Mouse (Mus musculus): ENCODE measurements at regions not wholly inside any gene's neighbourhood (a gene's known extent, or its start where the extent isn't known, plus 50 kb on each side); places are given as distances from the start of the nearest gene placed in this dataset.

GRCm38 (mm10) chr1:92745284-92745683, 86.2 kb upstream of the Gpc1 start:
- no peaks in the 10 kb centered on the region for H3K36me3 ChIP-seq
- H3K4me1 ChIP-seq (replicated peaks), result peaks cover 10% of the 10 kb centered on the region
- H3K4me2 ChIP-seq, result no peak overlapping the region
- no peaks in the 10 kb centered on the region for H3K9me3 ChIP-seq
- no peak overlapping the region for H3K4me3 ChIP-seq
- H3K27ac ChIP-seq (replicated peaks), result peak overlapping the region; percentile 10; the same call in 1 of the 2 replicates
- no peak overlapping the region for H3K9ac ChIP-seq
- ATAC-seq (ENCODE audit: low FRiP score, low read depth), result no peak
- no peaks in the 10 kb centered on the region for H3K27me3 ChIP-seq
- 79% methylated on average over 5 of the region's 5 CpGs for WGBS

GRCm38 (mm10) chr1:92744528-92745241, 86.8 kb upstream of the Gpc1 start:
- Histone ChIP-seq H3K9ac (no peak overlapping the region), H3K4me1 (replicated peaks) (peaks cover 10% of the 10 kb centered on the region), H3K27ac (replicated peaks) (peak overlapping the region; percentile 10), H3K4me2 (no peak overlapping the region), H3K4me3 (no peak overlapping the region), H3K27me3 (no peaks in the 10 kb centered on the region), H3K36me3 (no peaks in the 10 kb centered on the region), H3K9me3 (no peaks in the 10 kb centered on the region)
- ATAC-seq (ENCODE audit: low FRiP score, low read depth), result peak; percentile 54; the same call in 1 of the 2 replicates
- 50% methylated on average over 9 of the region's 9 CpGs for WGBS

- H3K9ac ChIP-seq, result no peak overlapping the region
- no peaks in the 10 kb centered on the region for H3K9me3 ChIP-seq
- no peak overlapping the region for H3K4me3 ChIP-seq
- no peak overlapping the region for H3K4me2 ChIP-seq
- no peaks in the 10 kb centered on the region for H3K36me3 ChIP-seq
- H3K27me3 ChIP-seq, result no peaks in the 10 kb centered on the region
- WGBS, result 76% methylated on average over 4 of the region's 4 CpGs
- H3K27ac ChIP-seq (replicated peaks), result no peak overlapping the region
- no peak for ATAC-seq (ENCODE audit: low FRiP score, low read depth)
- H3K4me1 ChIP-seq (replicated peaks), result peaks cover 11% of the 10 kb centered on the region
Measured at GRCm38 (mm10) chr1:92742881-92743621, 88.4 kb upstream of the Gpc1 start.

DNA sequence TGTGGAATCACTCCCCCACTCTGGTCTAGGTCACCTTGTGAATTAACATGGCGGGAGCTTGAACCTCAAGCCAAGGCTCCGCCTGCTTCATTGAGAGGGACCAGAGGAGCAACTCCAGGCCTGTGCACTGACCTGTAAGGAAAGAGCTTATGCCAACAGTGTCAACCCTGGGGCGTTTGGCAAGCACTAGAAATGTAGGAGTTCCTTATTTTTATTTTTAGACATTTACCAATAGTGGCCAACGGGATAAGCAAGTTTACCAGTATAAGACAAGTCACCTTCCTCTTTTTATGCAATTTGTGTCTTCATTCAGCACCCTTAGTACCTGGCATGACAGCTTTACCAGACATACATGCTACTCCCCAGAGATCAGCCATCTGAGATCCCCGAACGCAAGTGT, 89.1 kb upstream of the Gpc1 start:
- no peak overlapping the region for H3K4me2 ChIP-seq
- no peak for ATAC-seq (ENCODE audit: low FRiP score, low read depth)
- H3K4me1 ChIP-seq (replicated peaks), result peaks cover 18% of the 10 kb centered on the region
- H3K9me3 ChIP-seq, result no peaks in the 10 kb centered on the region
- H3K4me3 ChIP-seq, result no peak overlapping the region
- WGBS, result 85% methylated on average over 6 of the region's 6 CpGs
- H3K27me3 ChIP-seq, result no peaks in the 10 kb centered on the region
- H3K36me3 ChIP-seq, result no peaks in the 10 kb centered on the region
- no peak overlapping the region for H3K27ac ChIP-seq (replicated peaks)
- H3K9ac ChIP-seq, result no peak overlapping the region

DNA sequence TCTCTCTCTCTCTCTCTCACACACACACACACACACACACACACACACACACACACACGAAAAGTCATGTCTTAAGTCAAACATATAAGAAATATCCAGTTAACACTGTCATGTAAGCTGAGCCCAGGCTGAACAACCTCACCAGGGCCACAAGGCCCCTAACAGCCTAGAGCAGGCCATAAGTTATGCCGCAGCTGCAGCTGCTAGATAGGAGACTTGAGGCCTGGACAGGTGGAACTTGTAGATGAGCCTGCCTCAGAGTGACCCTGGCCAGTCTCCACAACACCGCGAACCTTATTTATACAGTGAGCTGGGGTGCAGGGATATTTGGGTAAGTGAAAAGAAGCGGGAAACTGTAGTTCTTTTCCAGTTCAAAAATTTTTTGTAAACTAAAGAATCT, 90.4 kb upstream of the Gpc1 start:
- 95% methylated on average over 5 of the region's 5 CpGs for WGBS
- Histone ChIP-seq H3K9ac (no peak overlapping the region), H3K27ac (replicated peaks) (no peak overlapping the region), H3K36me3 (no peaks in the 10 kb centered on the region), H3K4me2 (no peak overlapping the region), H3K4me3 (no peak overlapping the region), H3K9me3 (no peaks in the 10 kb centered on the region), H3K27me3 (no peaks in the 10 kb centered on the region), H3K4me1 (replicated peaks) (peaks cover 19% of the 10 kb centered on the region)
- ATAC-seq (ENCODE audit: low FRiP score, low read depth), result no peak

GRCm38 (mm10) chr1:92737600-92738197, 89.1 kb upstream of the Otos start:
- Histone ChIP-seq H3K4me3 (no peak overlapping the region), H3K27ac (replicated peaks) (no peak overlapping the region), H3K9me3 (no peaks in the 10 kb centered on the region), H3K36me3 (no peaks in the 10 kb centered on the region), H3K4me2 (0 out of 2 replicates have a peak overlapping the region, but pooled peaks have one; percentile 12), H3K9ac (no peak overlapping the region), H3K27me3 (no peaks in the 10 kb centered on the region), H3K4me1 (replicated peaks) (peaks cover 18% of the 10 kb centered on the region)
- 25% methylated on average over 11 of the region's 11 CpGs for WGBS
- peak; percentile 77; the same call in 1 of the 2 replicates for ATAC-seq (ENCODE audit: low FRiP score, low read depth)

GRCm38 (mm10) chr1:92736411-92736810, 87.8 kb upstream of the Otos start:
- Histone ChIP-seq H3K36me3 (no peaks in the 10 kb centered on the region), H3K4me1 (replicated peaks) (peaks cover 18% of the 10 kb centered on the region), H3K4me3 (no peak overlapping the region), H3K27me3 (no peaks in the 10 kb centered on the region), H3K9me3 (no peaks in the 10 kb centered on the region), H3K9ac (no peak overlapping the region), H3K4me2 (no peak overlapping the region), H3K27ac (replicated peaks) (no peak overlapping the region)
- 42% methylated on average over 7 of the region's 7 CpGs for WGBS
- ATAC-seq (ENCODE audit: low FRiP score, low read depth), result no peak

GRCm38 (mm10) chr1:92733732-92734131, 85.1 kb upstream of the Otos start:
- H3K27ac ChIP-seq (replicated peaks), result no peak overlapping the region
- no peaks in the 10 kb centered on the region for H3K27me3 ChIP-seq
- 24% methylated on average over 8 of the region's 8 CpGs for WGBS
- no peaks in the 10 kb centered on the region for H3K36me3 ChIP-seq
- no peaks in the 10 kb centered on the region for H3K9me3 ChIP-seq
- H3K4me2 ChIP-seq, result no peak overlapping the region
- H3K4me1 ChIP-seq (replicated peaks), result peaks cover 23% of the 10 kb centered on the region
- no peak overlapping the region for H3K9ac ChIP-seq
- no peak overlapping the region for H3K4me3 ChIP-seq
- no peak for ATAC-seq (ENCODE audit: low FRiP score, low read depth)

DNA sequence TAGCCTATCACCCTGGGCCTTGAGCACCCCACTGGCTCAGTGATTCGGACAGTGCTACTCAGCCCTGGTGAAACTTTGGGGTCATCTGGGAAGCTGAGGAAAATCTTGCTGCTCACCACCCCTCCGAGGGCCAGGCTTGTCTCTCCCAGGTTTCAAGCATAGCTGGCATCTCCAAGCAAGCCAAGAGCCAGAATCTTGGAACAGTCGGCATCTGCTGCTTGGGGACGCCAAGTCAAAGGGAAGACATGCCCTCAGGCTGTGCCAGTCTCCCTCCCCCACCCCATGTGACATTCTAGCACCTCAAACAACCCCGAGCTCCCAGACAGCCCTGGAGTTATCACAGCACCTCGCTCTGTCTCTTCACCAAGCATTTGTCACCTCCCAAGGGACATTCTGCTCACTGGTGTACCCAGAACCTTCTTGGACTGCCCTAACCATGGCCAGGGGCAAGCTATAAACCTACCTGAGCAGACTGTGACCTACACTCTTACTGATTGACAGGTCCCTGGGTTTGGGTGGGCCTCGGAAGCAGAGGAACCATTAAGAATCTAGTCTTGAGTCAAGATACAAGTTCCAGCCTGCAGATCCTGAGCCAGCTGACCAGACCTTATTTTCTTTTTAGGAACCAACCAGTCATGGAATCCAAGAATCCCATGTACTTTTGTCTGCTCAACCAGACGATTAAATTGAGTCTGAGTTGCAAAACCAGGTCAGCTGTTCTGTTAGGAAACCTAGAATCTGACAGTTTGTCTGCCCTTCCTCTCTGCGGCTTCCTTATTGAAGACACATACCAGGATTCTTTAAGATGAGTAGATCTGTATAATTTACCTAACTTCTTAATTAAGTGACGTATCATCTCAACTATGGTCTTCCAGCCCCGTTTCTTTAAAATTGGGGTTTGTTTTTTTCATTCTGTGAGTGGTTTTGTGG, 83.0 kb upstream of the Otos start:
- Histone ChIP-seq H3K9me3 (no peaks in the 10 kb centered on the region), H3K27me3 (no peaks in the 10 kb centered on the region), H3K9ac (no peak overlapping the region), H3K4me2 (no peak overlapping the region), H3K4me3 (no peak overlapping the region), H3K27ac (replicated peaks) (no peak overlapping the region), H3K4me1 (replicated peaks) (peaks cover 15% of the 10 kb centered on the region; the same call in 1 of the 2 replicates), H3K36me3 (no peaks in the 10 kb centered on the region)
- no peak for ATAC-seq (ENCODE audit: low FRiP score, low read depth)
- WGBS, result 83% methylated on average over 11 of the region's 11 CpGs

GRCm38 (mm10) chr1:92730576-92730975, 81.9 kb upstream of the Otos start:
- WGBS, result 56% methylated on average over 6 of the region's 6 CpGs
- H3K9me3 ChIP-seq, result no peaks in the 10 kb centered on the region
- no peaks in the 10 kb centered on the region for H3K36me3 ChIP-seq
- H3K9ac ChIP-seq, result no peak overlapping the region
- no peak overlapping the region for H3K4me3 ChIP-seq
- no peaks in the 10 kb centered on the region for H3K27me3 ChIP-seq
- H3K4me2 ChIP-seq, result no peak overlapping the region
- peaks cover 15% of the 10 kb centered on the region; the same call in 1 of the 2 replicates for H3K4me1 ChIP-seq (replicated peaks)
- no peak; the same call in 1 of the 2 replicates for ATAC-seq (ENCODE audit: low FRiP score, low read depth)
- no peak overlapping the region for H3K27ac ChIP-seq (replicated peaks)

- H3K4me1 ChIP-seq (replicated peaks), result 0 out of 2 replicates have a peak, but pooled peaks cover 5% of the 10 kb centered on the region
- H3K36me3 ChIP-seq, result no peaks in the 10 kb centered on the region
- H3K27me3 ChIP-seq, result no peaks in the 10 kb centered on the region
- H3K9ac ChIP-seq, result no peak overlapping the region
- no peak for ATAC-seq (ENCODE audit: low FRiP score, low read depth)
- H3K4me2 ChIP-seq, result no peak overlapping the region
- H3K9me3 ChIP-seq, result no peaks in the 10 kb centered on the region
- H3K4me3 ChIP-seq, result no peak overlapping the region
- no peak overlapping the region for H3K27ac ChIP-seq (replicated peaks)
- 62% methylated on average over 4 of the region's 4 CpGs for WGBS
Measured at GRCm38 (mm10) chr1:92727961-92728360, 79.3 kb upstream of the Otos start.
